Mouse (Mus musculus): ENCODE measurements around the gene Wdfy2. TPM values are rescaled to one million over a fixed set of nuclear protein-coding genes. Genes with fewer than 3 reads are reported as not detected.
"Not testable (repeated sequence)": the region's sequence is repeated elsewhere in the genome, so short reads cannot be mapped to it uniquely, and the experiment has no call there.

The Wdfy2 gene
- total RNA-seq (2017) = 15.0 and 15.3 TPM in 2 replicates

GRCm38 (mm10) chr14:62837641-62838252 lies at the start of gene Wdfy2:
Gene Wdfy2 (plus strand): TSS chr14:62837678.
- no peak for ATAC-seq (replicated peaks; ENCODE audit: low read depth, poor library complexity, severe bottlenecking)

GRCm38 (mm10) chr14:62789282-62789681 lies 48.2 kb upstream of the Wdfy2 start:
- ATAC-seq (replicated peaks; ENCODE audit: low read depth, poor library complexity, severe bottlenecking) = peak; percentile 91

GRCm38 (mm10) chr14:62795719-62796118 lies 41.8 kb upstream of the Wdfy2 start:
- ATAC-seq (replicated peaks; ENCODE audit: low read depth, poor library complexity, severe bottlenecking) = no peak

GRCm38 (mm10) chr14:62798608-62799101 lies 38.8 kb upstream of the Wdfy2 start:
- ATAC-seq (replicated peaks; ENCODE audit: low read depth, poor library complexity, severe bottlenecking) = peak; percentile 42; the same call in 1 of the 2 replicates

GRCm38 (mm10) chr14:62800791-62801190 lies 36.7 kb upstream of the Wdfy2 start:
- no peak for ATAC-seq (replicated peaks; ENCODE audit: low read depth, poor library complexity, severe bottlenecking)

- no peak for ATAC-seq (replicated peaks; ENCODE audit: low read depth, poor library complexity, severe bottlenecking)
Measured at GRCm38 (mm10) chr14:62803204-62803603, 34.3 kb upstream of the Wdfy2 start.

- no peak for ATAC-seq (replicated peaks; ENCODE audit: low read depth, poor library complexity, severe bottlenecking)
Measured at GRCm38 (mm10) chr14:62806921-62807320, 30.6 kb upstream of the Wdfy2 start.

GRCm38 (mm10) chr14:62808661-62809523 lies 28.6 kb upstream of the Wdfy2 start:
- ATAC-seq (replicated peaks; ENCODE audit: low read depth, poor library complexity, severe bottlenecking) = peak; percentile 76

- no peak for ATAC-seq (replicated peaks; ENCODE audit: low read depth, poor library complexity, severe bottlenecking)
Measured at GRCm38 (mm10) chr14:62812765-62813164, 24.7 kb upstream of the Wdfy2 start.

- ATAC-seq (replicated peaks; ENCODE audit: low read depth, poor library complexity, severe bottlenecking) = no peak
Measured at GRCm38 (mm10) chr14:62814567-62814966, 22.9 kb upstream of the Wdfy2 start.

- ATAC-seq (replicated peaks; ENCODE audit: low read depth, poor library complexity, severe bottlenecking) = no peak
Measured at GRCm38 (mm10) chr14:62816827-62817226, 20.7 kb upstream of the Wdfy2 start.

GRCm38 (mm10) chr14:62825575-62826332 lies 11.7 kb upstream of the Wdfy2 start:
- no peak for ATAC-seq (replicated peaks; ENCODE audit: low read depth, poor library complexity, severe bottlenecking)

GRCm38 (mm10) chr14:62829291-62829690 lies 8.2 kb upstream of the Wdfy2 start:
- no peak for ATAC-seq (replicated peaks; ENCODE audit: low read depth, poor library complexity, severe bottlenecking)

- no peak for ATAC-seq (replicated peaks; ENCODE audit: low read depth, poor library complexity, severe bottlenecking)
Measured at GRCm38 (mm10) chr14:62831691-62832275, 5.7 kb upstream of the Wdfy2 start.

GRCm38 (mm10) chr14:62833036-62833435 lies 4.4 kb upstream of the Wdfy2 start:
- ATAC-seq (replicated peaks; ENCODE audit: low read depth, poor library complexity, severe bottlenecking) = no peak

GRCm38 (mm10) chr14:62833541-62833940 lies 3.9 kb upstream of the Wdfy2 start:
- ATAC-seq (replicated peaks; ENCODE audit: low read depth, poor library complexity, severe bottlenecking) = no peak

- not testable (repeated sequence) for ATAC-seq (replicated peaks; ENCODE audit: low read depth, poor library complexity, severe bottlenecking)
Measured at GRCm38 (mm10) chr14:62835737-62836136, 1.7 kb upstream of the Wdfy2 start.

- peak; percentile 91 for ATAC-seq (replicated peaks; ENCODE audit: low read depth, poor library complexity, severe bottlenecking)
Measured at GRCm38 (mm10) chr14:62836926-62837640, 395 bp upstream of the Wdfy2 start.

- no peak for ATAC-seq (replicated peaks; ENCODE audit: low read depth, poor library complexity, severe bottlenecking)
Measured at GRCm38 (mm10) chr14:62838336-62838735, 858 bp downstream of the Wdfy2 start.

Measured in common myeloid progenitor, adult 5-6 weeks (primary cell).